Mouse (Mus musculus) bone marrow, adult 2 months (tissue): ENCODE measurements around the gene Faim. TPM values are rescaled to one million over a fixed set of nuclear protein-coding genes. Genes with fewer than 3 reads are reported as not detected.

Source experiments
- H3K27ac ChIP-seq: fragments of 200-500 bp; 2 replicates; pipeline ENCODE4 v1.5.1; 2012; ENCODE audit warnings: low read depth, mild to moderate bottlenecking, control low read depth, inconsistent platforms, low read length; ENCODE audit not compliant: control insufficient read depth, poor library complexity, insufficient read depth
- H3K4me1 ChIP-seq: fragments of 200-500 bp; 2 replicates; pipeline ENCODE4 v1.6.1; 2011; ENCODE audit warnings: low read length; ENCODE audit not compliant: control insufficient read depth, insufficient read depth
- H3K4me3 ChIP-seq: fragments of 200-500 bp; replicated peaks from 2 replicates; pipeline ENCODE3; 2011; ENCODE audit warnings: mild to moderate bottlenecking, low read depth, low read length, control low read depth; ENCODE audit not compliant: control insufficient read depth
- CTCF ChIP-seq: fragments of 200-500 bp; IDR thresholded peaks from 2 replicates; pipeline ENCODE4 v1.5.1; 2011; ENCODE audit warnings: low read length, control low read depth; ENCODE audit not compliant: control insufficient read depth, insufficient read depth
- POLR2A ChIP-seq: fragments of 200-500 bp; IDR thresholded peaks from 2 replicates; pipeline ENCODE4 v1.6.1; 2011; ENCODE audit warnings: low read depth, mild to moderate bottlenecking, control low read depth, low read length, borderline replicate concordance; ENCODE audit not compliant: control insufficient read depth
- WGBS: fragments of 180-500 bp; shearing (Covaris S2); methylation state at CpG from one replicate; pipeline ENCODE4 v1.1.7; 2018; 5-methylcytosine and 5-hydroxymethylcytosine counted together
- polyA plus RNA-seq: library from polyadenylated mRNA; stranded (reverse); fragments of >200 nt; gene quantifications from 2 replicates; pipeline ENCODE4 v1.2.4, GENCODE M21; 2011; ENCODE audit warnings: low replicate concordance; ENCODE audit not compliant: missing spikeins, insufficient read depth, insufficient read length

The Faim gene
- polyA plus RNA-seq, 1 experiment, result 13.4 TPM

- WGBS, result 53% methylated on average over 1 of the region's 1 CpGs
- Histone ChIP-seq H3K27ac (no peak overlapping the region), H3K4me3 (no peak overlapping the region), H3K4me1 (no peaks in the 10 kb centered on the region; the same call in 1 of the 2 replicates)
- TF ChIP-seq CTCF, result no peak
- TF ChIP-seq POLR2A, result no peak
Measured at GRCm38 (mm10) chr9:99048724-99049250, 62.6 kb downstream of the Faim start.

- Histone ChIP-seq H3K27ac (no peak overlapping the region), H3K4me3 (no peak overlapping the region), H3K4me1 (no peaks in the 10 kb centered on the region; the same call in 1 of the 2 replicates)
- WGBS, result 86% methylated on average over 6 of the region's 6 CpGs
- no peak for TF ChIP-seq CTCF
- no peak for TF ChIP-seq POLR2A
Measured at GRCm38 (mm10) chr9:99049760-99050159, 63.6 kb downstream of the Faim start.

Other genes starting within 250 kb of the Faim start
- not detected in 2 replicates for gene Prr23a1, start 143.9 kb upstream of the Faim start, polyA plus RNA-seq
- not detected in 2 replicates for gene Prr23a2, start 129.9 kb upstream of the Faim start, polyA plus RNA-seq
- gene Prr23a3, start 121.6 kb upstream of the Faim start, polyA plus RNA-seq, result not detected in 2 replicates
- gene 7420426K07Rik, start 83.3 kb upstream of the Faim start, polyA plus RNA-seq, result not detected in 2 replicates
- not detected in 2 replicates for gene Foxl2, start 31.1 kb upstream of the Faim start, polyA plus RNA-seq
- not detected in 2 replicates for gene Gm1123, start 49.3 kb downstream of the Faim start, polyA plus RNA-seq
- 7.4 and 10.7 TPM in 2 replicates for gene Pik3cb, start 154.2 kb downstream of the Faim start, polyA plus RNA-seq